Mouse (Mus musculus): Measurements from ENCODE around the gene Astn2.

DNA sequence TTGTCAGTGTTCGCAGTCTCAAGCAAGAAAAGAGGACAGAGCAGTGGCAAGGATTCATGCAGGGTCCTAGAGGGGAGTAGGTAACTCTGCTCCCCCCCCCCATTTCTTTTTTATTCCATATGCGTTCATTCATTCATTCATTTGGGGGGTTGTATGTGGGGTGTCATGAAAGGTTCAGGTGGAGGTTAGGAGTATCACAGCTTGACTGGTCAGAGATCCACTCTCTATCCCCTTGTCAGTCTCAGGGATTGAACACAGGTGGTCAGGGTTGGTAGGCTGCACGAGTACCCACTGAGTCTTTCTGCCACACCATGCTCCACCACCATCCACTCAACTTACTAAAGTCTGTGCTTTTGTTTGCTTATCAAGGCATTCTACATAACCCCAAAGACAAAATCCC, 171.6 kb downstream of the Astn2 start:
- TF ChIP-seq CTCF (IDR thresholded peaks at IDR 0.05; ENCODE audit: control insufficient read depth, insufficient read depth, insufficient read length) (no peak), CEBPB (IDR thresholded peaks at IDR 0.05; ENCODE audit: low read depth) (no peak), MAX (IDR thresholded peaks at IDR 0.05) (no peak), USF1 (IDR thresholded peaks at IDR 0.05; ENCODE audit: low read depth) (no peak), MYOD1 (IDR thresholded peaks at IDR 0.05; ENCODE audit: control insufficient read depth, insufficient read length, low read depth) (no peak), MYOG (IDR thresholded peaks at IDR 0.05; ENCODE audit: control insufficient read depth, extremely low read depth, insufficient read length) (no peak)
